Mouse (Mus musculus) ES-Bruce4 (cell line): ENCODE data around the gene Gosr2. TPM values are rescaled to one million over a fixed set of nuclear protein-coding genes. Genes with fewer than 3 reads are reported as not detected.

Experiments used
- H3K27ac ChIP-seq: 2 replicates; pipeline ENCODE4 v1.5.1; 2012; ENCODE audit warnings: low read length, inconsistent platforms; ENCODE audit not compliant: insufficient read depth
- H3K27me3 ChIP-seq: 2 replicates; pipeline ENCODE4 v1.6.1; 2012; ENCODE audit warnings: mild to moderate bottlenecking, low read length, inconsistent platforms; ENCODE audit not compliant: control insufficient read depth, poor library complexity, insufficient read depth, severe bottlenecking
- H3K36me3 ChIP-seq: 2 replicates; pipeline ENCODE4 v1.6.1; 2012; ENCODE audit warnings: inconsistent platforms, mild to moderate bottlenecking, low read length, moderate library complexity; ENCODE audit not compliant: control insufficient read depth, poor library complexity, insufficient read depth, severe bottlenecking
- H3K4me1 ChIP-seq: one replicate; pipeline ENCODE4 v1.8.1; 2011; ENCODE audit warnings: low read length; ENCODE audit not compliant: control insufficient read depth, insufficient read depth
- H3K4me3 ChIP-seq: 2 replicates; pipeline ENCODE4 v1.5.1; 2011; ENCODE audit warnings: low read depth, mild to moderate bottlenecking, low read length
- H3K9ac ChIP-seq: 2 replicates; pipeline ENCODE4 v1.6.1; 2012; ENCODE audit warnings: low read depth, mild to moderate bottlenecking, inconsistent platforms; ENCODE audit not compliant: poor library complexity, severe bottlenecking
- H3K9me3 ChIP-seq: replicated peaks from 2 replicates; pipeline ENCODE4 v1.6.1; 2012; ENCODE audit warnings: mild to moderate bottlenecking, low read length, inconsistent platforms; ENCODE audit not compliant: control insufficient read depth, poor library complexity, insufficient read depth, severe bottlenecking
- CTCF ChIP-seq: IDR thresholded peaks from one replicate; pipeline ENCODE4 v1.8.1; 2011; ENCODE audit warnings: low read depth, low read length
- EP300 ChIP-seq: IDR thresholded peaks from 2 replicates; pipeline ENCODE4 v1.6.1; 2011; ENCODE audit warnings: low read depth, low read length; ENCODE audit not compliant: insufficient read depth
- POLR2A ChIP-seq: IDR thresholded peaks from one replicate; pipeline ENCODE4 v1.8.1; 2011; ENCODE audit warnings: low read length; ENCODE audit not compliant: insufficient read depth
- polyA plus RNA-seq: library from polyadenylated mRNA; stranded (reverse); fragments of >200 nt; gene quantifications from 2 replicates; pipeline ENCODE4 v1.2.4, GENCODE M21; 2011; ENCODE audit warnings: low read depth; ENCODE audit not compliant: missing spikeins, insufficient read depth, insufficient read length

Gosr2 gene
- polyA plus RNA-seq, 1 experiment = 38.5 TPM

- no peaks in the 10 kb centered on the region for H3K9me3 ChIP-seq
- no peak overlapping the region for H3K27ac ChIP-seq
- H3K4me1 ChIP-seq = no peaks in the 10 kb centered on the region
- no peaks in the 10 kb centered on the region for H3K36me3 ChIP-seq
- TF ChIP-seq CTCF (no peak), EP300 (no peak), POLR2A (no peak)
- no peak overlapping the region for H3K4me3 ChIP-seq
- no peak overlapping the region for H3K9ac ChIP-seq
- H3K27me3 ChIP-seq = peaks cover 9% of the 10 kb centered on the region
These were observed 44.2 kb downstream of the Gosr2 start for GRCm38 (mm10) chr11:103653359-103653965.

- Histone ChIP-seq H3K4me3 (no peak overlapping the region), H3K27me3 (peaks cover 9% of the 10 kb centered on the region), H3K27ac (no peak overlapping the region), H3K4me1 (no peaks in the 10 kb centered on the region), H3K9ac (no peak overlapping the region), H3K36me3 (no peaks in the 10 kb centered on the region), H3K9me3 (no peaks in the 10 kb centered on the region)
- TF ChIP-seq EP300 = no peak
- TF ChIP-seq CTCF = no peak
- no peak for TF ChIP-seq POLR2A
These were observed 46.3 kb downstream of the Gosr2 start for GRCm38 (mm10) chr11:103651426-103651825.

- Histone ChIP-seq H3K27me3 (peaks cover 9% of the 10 kb centered on the region), H3K9ac (peak overlapping the region; percentile 31; the same call in 1 of the 2 replicates)
These were observed 47.7 kb downstream of the Gosr2 start for GRCm38 (mm10) chr11:103649983-103650493.

GRCm38 (mm10) chr11:103649301-103649982, 48.3 kb downstream of the Gosr2 start, which contains the start of gene Rprml:
Rprml (plus strand) TSS chr11:103649570.
- Histone ChIP-seq H3K4me1 (no peaks in the 10 kb centered on the region), H3K9ac (peak within 1 kb of the TSS; percentile 31; the same call in 1 of the 2 replicates), H3K27ac (no peak within 1 kb of the TSS), H3K36me3 (no peaks in the 10 kb centered on the region), H3K9me3 (no peaks in the 10 kb centered on the region), H3K27me3 (peaks cover 9% of the 10 kb centered on the region), H3K4me3 (peak within 1 kb of the TSS; percentile 32)
- TF ChIP-seq EP300 (no peak), POLR2A (no peak), CTCF (no peak)

More at GRCm38 (mm10) chr11:103649983-103650493, 47.7 kb downstream of the Gosr2 start:
- Histone ChIP-seq H3K9me3 (no peaks in the 10 kb centered on the region), H3K4me3 (peak overlapping the region; percentile 32), H3K27ac (no peak overlapping the region), H3K36me3 (no peaks in the 10 kb centered on the region), H3K4me1 (no peaks in the 10 kb centered on the region)
- TF ChIP-seq POLR2A (no peak), EP300 (no peak), CTCF (no peak)

GRCm38 (mm10) chr11:103648656-103649055, 49.0 kb downstream of the Gosr2 start:
- Histone ChIP-seq H3K4me3 (no peak overlapping the region), H3K36me3 (no peaks in the 10 kb centered on the region), H3K27me3 (peaks cover 9% of the 10 kb centered on the region), H3K9ac (no peak overlapping the region), H3K9me3 (no peaks in the 10 kb centered on the region), H3K27ac (no peak overlapping the region), H3K4me1 (no peaks in the 10 kb centered on the region)
- TF ChIP-seq CTCF (no peak), EP300 (no peak), POLR2A (no peak)
